Mouse (Mus musculus) heart, adult 2 months (tissue): ENCODE data around the gene Xrcc4.

ENCODE experiments used
- CTCF ChIP-seq: fragments of 200-600 bp; IDR thresholded peaks from 2 replicates; pipeline ENCODE4 v1.8.1; 2022; ENCODE audit warnings: antibody characterized with exemption, mild to moderate bottlenecking, moderate library complexity
- POLR2A ChIP-seq: fragments of 200-500 bp; IDR thresholded peaks from 2 replicates; pipeline ENCODE4 v1.6.1; 2011; ENCODE audit warnings: mild to moderate bottlenecking, low read depth, low read length, control low read depth; ENCODE audit not compliant: insufficient read depth

GRCm38 (mm10) chr13:90039613-90040012 lies 49.8 kb downstream of the Xrcc4 start:
- TF ChIP-seq CTCF (no peak), POLR2A (no peak)
